Mouse (Mus musculus) layer of hippocampus, adult 18-20 months (tissue): Measurements from ENCODE around the gene Actr1a. TPM values are rescaled to one million over a fixed set of nuclear protein-coding genes. Genes with fewer than 3 reads are reported as not detected.

Experiments
- DNase-seq, 2 experiments: peaks; one replicate each; pipeline ENCODE4 v3.0.0; 2022; ENCODE audit warnings: low spot score in 2 of 2
- total RNA-seq, 2 experiments: library from RNA; stranded (reverse); gene quantifications; 2 replicates each; pipeline ENCODE4 v1.2.3; 2021

Gene Actr1a
- total RNA-seq, 2 experiments from 2014 or later = 192 to 196 TPM

GRCm38 (mm10) chr19:46356701-46357138 is 38.8 kb downstream of the Actr1a start:
- peak; percentile 86 to 93 for DNase-seq

- DNase-seq = no peak
These were observed 45.2 kb downstream of the Actr1a start, which contains the start of gene 2310034G01Rik for GRCm38 (mm10) chr19:46350168-46350932. TSS of gene 2310034G01Rik (minus strand) at chr19:46350302.

- DNase-seq = no peak
These were observed 46.0 kb downstream of the Actr1a start for GRCm38 (mm10) chr19:46349550-46349949.

- DNase-seq = peak; percentile 91 to 94
These were observed 46.6 kb downstream of the Actr1a start for GRCm38 (mm10) chr19:46348761-46349458.

- peak in 1 of 2 experiments; percentile 37 for DNase-seq
These were observed 47.4 kb downstream of the Actr1a start for GRCm38 (mm10) chr19:46347936-46348668.

- no peak for DNase-seq
These were observed 48.4 kb downstream of the Actr1a start for GRCm38 (mm10) chr19:46347146-46347545.

- DNase-seq = no peak
These were observed 50.7 kb downstream of the Actr1a start for GRCm38 (mm10) chr19:46344710-46345419.

- peak in 1 of 2 experiments; percentile 34 for DNase-seq
These were observed 56.1 kb downstream of the Actr1a start for GRCm38 (mm10) chr19:46339287-46339971.

GRCm38 (mm10) chr19:46338942-46339286 is 56.6 kb downstream of the Actr1a start:
- DNase-seq = no peak

- peak; percentile 96 to 100 for DNase-seq
These were observed 57.1 kb downstream of the Actr1a start, which contains the start of gene Cuedc2 for GRCm38 (mm10) chr19:46338331-46338936. TSS of gene Cuedc2 (minus strand) at chr19:46338702.

- no peak for DNase-seq
These were observed 57.7 kb downstream of the Actr1a start for GRCm38 (mm10) chr19:46337719-46338330.

GRCm38 (mm10) chr19:46333906-46334305 is 61.6 kb downstream of the Actr1a start:
- DNase-seq = peak in 1 of 2 experiments; percentile 34

GRCm38 (mm10) chr19:46332721-46333339 is 62.7 kb downstream of the Actr1a start:
- no peak for DNase-seq

GRCm38 (mm10) chr19:46331936-46332335 is 63.6 kb downstream of the Actr1a start:
- no peak for DNase-seq

GRCm38 (mm10) chr19:46331326-46331725 is 64.2 kb downstream of the Actr1a start:
- DNase-seq = peak in 1 of 2 experiments; percentile 3

GRCm38 (mm10) chr19:46330696-46331095 is 64.9 kb downstream of the Actr1a start:
- DNase-seq = no peak

- DNase-seq = peak in 1 of 2 experiments; percentile 80
These were observed 65.6 kb downstream of the Actr1a start for GRCm38 (mm10) chr19:46329951-46330350.

GRCm38 (mm10) chr19:46329031-46329641 is 66.4 kb downstream of the Actr1a start:
- peak in 1 of 2 experiments; percentile 30 for DNase-seq
